Mouse (Mus musculus): ENCODE measurements around the gene Itpa.

The Itpa gene

DNA sequence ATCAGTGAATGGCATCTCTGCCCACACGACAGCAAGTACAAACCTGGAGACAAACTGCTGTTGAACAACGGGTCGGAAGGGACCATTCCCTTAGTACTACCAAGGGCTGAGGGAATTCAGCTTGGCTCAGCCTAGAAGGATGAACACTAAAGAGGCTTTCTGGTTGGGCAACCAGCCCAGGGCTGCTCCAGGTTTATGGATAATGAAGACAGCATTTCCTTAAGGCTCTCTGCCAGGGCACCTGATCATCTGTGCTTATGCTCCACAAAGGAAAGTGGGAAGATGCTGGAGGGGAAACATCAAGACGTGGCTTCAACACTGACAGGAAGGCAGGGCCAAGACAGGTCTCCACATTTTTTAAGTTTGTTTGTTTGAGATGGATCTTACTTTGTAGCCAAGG lies 57.0 kb downstream of the Itpa start:
- DNase-seq (ENCODE audit: low spot score in 2 of 2) = no peak

- DNase-seq (ENCODE audit: low spot score in 2 of 2) = no peak
Measured at GRCm38 (mm10) chr2:130727752-130728151, 60.3 kb downstream of the Itpa start.

DNA sequence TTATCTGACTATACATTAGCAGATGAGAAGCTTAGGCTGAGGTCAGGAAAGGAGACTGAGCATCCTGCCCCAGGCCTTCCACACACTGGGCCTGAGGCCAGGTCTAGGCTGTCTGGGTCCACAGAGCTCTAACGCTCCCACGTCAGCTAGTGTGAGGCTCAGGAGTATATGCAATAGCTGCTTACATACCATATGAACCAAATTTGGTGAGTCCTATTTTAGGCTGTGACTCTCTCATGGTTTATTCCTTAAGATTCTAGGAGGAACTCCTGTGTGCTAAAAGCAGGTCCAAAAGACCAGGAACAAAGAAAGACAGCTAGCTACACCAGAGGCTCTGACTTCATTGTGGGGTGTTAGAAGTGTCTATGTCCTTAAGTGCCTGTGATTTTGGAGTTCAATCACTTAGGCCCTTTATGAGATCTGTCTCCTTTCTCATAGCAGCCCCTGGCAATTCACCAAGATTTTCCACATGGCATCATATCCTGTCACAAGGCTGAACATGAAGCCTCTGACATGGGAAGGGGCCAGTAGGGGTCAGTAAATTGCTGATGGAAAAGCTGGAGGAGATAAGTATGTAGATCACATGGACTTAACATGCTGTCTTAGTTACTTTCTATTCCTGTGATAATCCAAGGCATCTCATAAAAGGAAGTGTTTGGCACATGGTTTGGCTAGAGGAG lies 61.6 kb downstream of the Itpa start:
- no peak for DNase-seq (ENCODE audit: low spot score in 2 of 2)

DNA sequence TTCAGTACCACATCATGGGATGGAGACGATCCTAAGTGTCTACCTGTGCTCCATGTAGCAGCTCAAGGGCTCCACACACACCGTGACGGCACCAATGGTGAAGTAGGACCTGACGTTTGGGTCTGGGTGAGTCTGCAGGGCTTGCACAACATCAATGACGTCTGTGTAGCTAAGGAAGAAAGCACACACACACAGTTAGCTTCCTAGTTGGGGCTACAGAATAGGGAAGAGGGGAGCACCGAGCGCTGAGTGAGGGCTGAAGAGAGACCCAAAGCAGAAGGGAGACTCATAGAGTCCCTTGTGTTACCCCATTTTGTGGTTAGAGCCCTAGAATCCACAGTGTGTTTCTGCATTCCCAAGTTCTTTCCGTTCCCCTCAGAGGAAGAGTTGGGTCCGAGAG lies 63.3 kb downstream of the Itpa start:
- no peak for DNase-seq (ENCODE audit: low spot score in 2 of 2)
